Mouse (Mus musculus) heart, adult 2 months (tissue): Measurements from ENCODE around the gene Apaf1.

ENCODE experiments used
- CTCF ChIP-seq: fragments of 200-600 bp; IDR thresholded peaks from 2 replicates; pipeline ENCODE4 v1.8.1; 2022; ENCODE audit warnings: antibody characterized with exemption, mild to moderate bottlenecking, moderate library complexity
- EP300 ChIP-seq: fragments of 200-500 bp; IDR thresholded peaks from 2 replicates; pipeline ENCODE4 v1.6.1; 2011; ENCODE audit warnings: low read depth, low read length, control low read depth; ENCODE audit not compliant: insufficient read depth
- POLR2A ChIP-seq: fragments of 200-500 bp; IDR thresholded peaks from 2 replicates; pipeline ENCODE4 v1.6.1; 2011; ENCODE audit warnings: mild to moderate bottlenecking, low read depth, low read length, control low read depth; ENCODE audit not compliant: insufficient read depth

DNA sequence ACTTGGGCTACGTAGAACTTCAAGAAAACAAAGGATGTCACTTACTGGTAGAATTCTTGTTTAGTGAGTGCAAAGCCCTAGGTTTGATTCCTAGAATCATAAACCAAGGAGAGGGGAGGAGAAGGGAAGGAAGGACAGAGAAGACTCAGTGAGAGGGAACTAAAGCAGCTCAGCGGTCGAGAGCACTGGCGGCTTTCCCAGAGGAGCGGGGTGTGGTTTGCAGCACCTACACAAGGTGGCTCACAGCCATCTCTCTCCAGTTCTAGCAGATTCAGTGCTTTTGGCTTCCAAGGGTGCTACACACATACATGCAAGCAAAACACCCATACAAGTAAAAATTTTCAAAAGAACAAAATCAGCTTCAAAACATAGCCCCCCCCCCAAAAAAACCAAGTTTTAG lies 82.7 kb downstream of the Apaf1 start:
- no peak for TF ChIP-seq POLR2A
- no peak for TF ChIP-seq CTCF
- TF ChIP-seq EP300: no peak
